Mouse (Mus musculus) ES-E14 (cell line): ENCODE results near the gene Tecr.

Source experiments
- CHD2 ChIP-seq: IDR thresholded peaks from 2 replicates; pipeline ENCODE4 v1.6.1; 2014; ENCODE audit warnings: mild to moderate bottlenecking, low read depth, low read length, inconsistent platforms
- HCFC1 ChIP-seq: IDR thresholded peaks from 2 replicates; pipeline ENCODE4 v1.6.1; 2012; ENCODE audit warnings: low read length, inconsistent platforms, borderline replicate concordance; ENCODE audit not compliant: insufficient read depth

DNA sequence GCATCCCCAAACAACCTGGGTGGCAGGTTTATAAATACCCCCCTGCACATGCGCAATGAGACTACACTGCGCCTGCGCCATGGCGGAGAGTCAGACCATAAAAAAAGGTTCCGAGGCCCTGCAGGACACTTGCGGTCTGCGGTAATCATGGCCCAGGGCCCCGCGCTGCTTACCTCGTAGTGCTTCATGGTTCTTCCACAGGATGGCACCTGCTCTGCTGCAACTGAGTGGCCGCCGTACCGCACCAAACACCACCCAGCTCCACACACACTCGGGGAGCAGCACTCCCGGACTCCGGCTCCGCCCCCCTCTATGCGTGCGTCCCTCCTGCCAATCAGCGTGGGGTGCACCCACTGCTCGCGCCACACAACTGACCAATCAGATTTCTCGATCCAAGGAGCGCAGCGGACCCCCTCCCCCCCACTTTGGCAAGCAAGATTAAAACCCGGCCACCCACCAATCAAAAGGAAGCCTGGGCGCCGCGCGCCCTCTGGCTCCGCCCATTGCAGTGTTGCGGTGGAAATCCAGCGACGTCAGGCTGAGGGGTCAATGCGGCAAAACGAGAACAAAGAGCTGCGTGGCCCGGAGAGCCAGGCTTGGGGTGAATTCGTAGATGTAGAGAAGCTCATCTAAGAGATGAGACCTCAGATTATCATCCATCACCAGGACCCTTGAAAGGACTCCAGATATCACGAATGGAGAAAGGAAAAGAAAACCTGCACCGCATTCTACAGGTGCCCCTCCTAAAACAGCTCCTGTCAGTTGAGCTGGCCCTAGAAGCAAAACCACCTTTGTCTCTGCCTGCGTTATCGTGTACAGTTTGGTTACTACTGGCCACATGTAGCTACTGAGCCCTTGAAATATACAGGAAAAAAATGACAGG is 13.4 kb downstream of the Tecr start:
- TF ChIP-seq CHD2 (no peak), HCFC1 (no peak)
